Mouse (Mus musculus) lung, embryonic 14.5 days (tissue): Measurements from ENCODE around the gene Pacs2. TPM values are rescaled to one million over a fixed set of nuclear protein-coding genes. Genes with fewer than 3 reads are reported as not detected.
A peak's percentile ranks its signal among the peaks of the same experiment; 100 is the strongest.

ENCODE experiments used
- ATAC-seq: fragments of 200-750 bp; cut with Nextera tagmentation; 2 replicates; pipeline ENCODE4 v1.8.0; 2017; ENCODE audit warnings: mild to moderate bottlenecking, moderate TSS enrichment, moderate library complexity; ENCODE audit not compliant: insufficient read depth
- DNase-seq: peaks from one replicate; pipeline ENCODE4 v3.0.0-alpha.2; 2015
- H3K27ac ChIP-seq: fragments of 300-500 bp; sonication (generic); 2 replicates; pipeline ENCODE4 v1.5.1; 2014; ENCODE audit warnings: low read depth, mild to moderate bottlenecking, moderate library complexity
- H3K27me3 ChIP-seq: fragments of 300-500 bp; sonication (generic); 2 replicates; pipeline ENCODE4 v1.6.1; 2014; ENCODE audit warnings: low read length, control low read depth; ENCODE audit not compliant: insufficient read depth
- H3K36me3 ChIP-seq: fragments of 300-500 bp; sonication (generic); 2 replicates; pipeline ENCODE4 v1.6.1; 2014; ENCODE audit warnings: control low read depth; ENCODE audit not compliant: insufficient read depth
- H3K4me1 ChIP-seq: fragments of 300-500 bp; sonication (generic); 2 replicates; pipeline ENCODE4 v1.6.1; 2014; ENCODE audit warnings: antibody characterized with exemption, control low read depth; ENCODE audit not compliant: insufficient read depth
- H3K4me2 ChIP-seq: fragments of 300-500 bp; sonication (generic); 2 replicates; pipeline ENCODE4 v1.6.1; 2014; ENCODE audit warnings: mild to moderate bottlenecking
- H3K4me3 ChIP-seq: fragments of 300-500 bp; sonication (generic); 2 replicates; pipeline ENCODE4 v1.5.1; 2014; ENCODE audit warnings: low read depth, low read length
- H3K9ac ChIP-seq: fragments of 300-500 bp; sonication (generic); 2 replicates; pipeline ENCODE4 v1.6.1; 2014
- H3K9me3 ChIP-seq: fragments of 300-500 bp; sonication (generic); 2 replicates; pipeline ENCODE4 v1.6.1; 2016; ENCODE audit warnings: low read depth, low read length, control low read depth
- CTCF ChIP-seq: IDR thresholded peaks from 2 replicates; pipeline ENCODE4 v1.5.1; 2016; ENCODE audit warnings: antibody characterized with exemption, low read depth
- WGBS: fragments of 180-500 bp; shearing (Covaris S2); extraction: QIAGEN DNeasy Blood & Tissue Kit; methylation state at CpG from one replicate; pipeline ENCODE4 v1.1.7; 2014; 5-methylcytosine and 5-hydroxymethylcytosine counted together
- polyA plus RNA-seq: library from polyadenylated mRNA; unstranded; fragments of >200 nt; fragmentation: Nextera tagmentation; extraction: Ambion mirVana; gene quantifications from 2 replicates; pipeline ENCODE4 v1.2.1, GENCODE M21; 2014

The Pacs2 gene
- polyA plus RNA-seq, 1 experiment from 2014 or later: 15.6 TPM

- WGBS: 9% methylated on average over 15 of the region's 15 CpGs
Measured at GRCm38 (mm10) chr12:113073420-113074328, 59.4 kb downstream of the Pacs2 start.

GRCm38 (mm10) chr12:113074329-113075062, 60.2 kb downstream of the Pacs2 start, which contains the start of gene Tex22:
Gene Tex22, plus strand, starts transcription at chr12:113074502.
- peaks cover 23% of the 10 kb centered on the region for H3K36me3 ChIP-seq
- H3K4me2 ChIP-seq: peak within 1 kb of the TSS; percentile 95
- H3K27me3 ChIP-seq: no peaks in the 10 kb centered on the region
- H3K9me3 ChIP-seq: no peaks in the 10 kb centered on the region
- DNase-seq (peak; percentile 91), ATAC-seq (peak; percentile 94)
- 7% methylated on average over 32 of the region's 32 CpGs for WGBS
- peak within 1 kb of the TSS; percentile 79 for H3K27ac ChIP-seq
- no peak for TF ChIP-seq CTCF
- H3K4me3 ChIP-seq: peak within 1 kb of the TSS; percentile 45
- peak within 1 kb of the TSS; percentile 57 for H3K9ac ChIP-seq
- H3K4me1 ChIP-seq: peaks cover 11% of the 10 kb centered on the region

More at GRCm38 (mm10) chr12:113073420-113074328, 59.4 kb downstream of the Pacs2 start:
- H3K4me1 ChIP-seq: peaks cover 11% of the 10 kb centered on the region
- TF ChIP-seq CTCF: no peak
- DNase-seq (peak; percentile 19), ATAC-seq (peak; percentile 50)
- peak overlapping the region; percentile 45 for H3K4me3 ChIP-seq
- H3K27ac ChIP-seq: peak overlapping the region; percentile 79
- H3K9me3 ChIP-seq: no peaks in the 10 kb centered on the region
- H3K27me3 ChIP-seq: no peaks in the 10 kb centered on the region
- H3K9ac ChIP-seq: peak overlapping the region; percentile 57
- H3K4me2 ChIP-seq: peak overlapping the region; percentile 95
- peaks cover 29% of the 10 kb centered on the region for H3K36me3 ChIP-seq

- H3K36me3 ChIP-seq: peaks cover 17% of the 10 kb centered on the region
- DNase-seq: peak; percentile 93
- H3K27ac ChIP-seq: peak overlapping the region; percentile 79; the same call in 1 of the 2 replicates
- peak overlapping the region; percentile 95 for H3K4me2 ChIP-seq
- H3K9ac ChIP-seq: no peak overlapping the region
- no peaks in the 10 kb centered on the region for H3K27me3 ChIP-seq
- peak overlapping the region; percentile 45 for H3K4me3 ChIP-seq
- peak; percentile 72 for ATAC-seq
- TF ChIP-seq CTCF: peak; percentile 96
- 7% methylated on average over 10 of the region's 10 CpGs for WGBS
- no peaks in the 10 kb centered on the region for H3K9me3 ChIP-seq
- peaks cover 11% of the 10 kb centered on the region for H3K4me1 ChIP-seq
Measured at GRCm38 (mm10) chr12:113075063-113075454, 60.8 kb downstream of the Pacs2 start.

- 53% methylated on average over 6 of the region's 6 CpGs for whole genome bisulfite sequencing
- no peak overlapping the region for H3K4me3 ChIP-seq
- H3K9ac ChIP-seq: no peak overlapping the region
- no peak for DNase-seq
- no peak for TF ChIP-seq CTCF
- H3K4me2 ChIP-seq: peak overlapping the region; percentile 95
- no peaks in the 10 kb centered on the region for H3K27me3 ChIP-seq
- ATAC-seq: no peak
- H3K27ac ChIP-seq: no peak overlapping the region
- H3K9me3 ChIP-seq: no peaks in the 10 kb centered on the region
- H3K36me3 ChIP-seq: peaks cover 13% of the 10 kb centered on the region
- peaks cover 11% of the 10 kb centered on the region for H3K4me1 ChIP-seq
Measured at GRCm38 (mm10) chr12:113075486-113075885, 61.2 kb downstream of the Pacs2 start.

- Histone ChIP-seq H3K27ac (no peak overlapping the region), H3K4me1 (no peaks in the 10 kb centered on the region), H3K36me3 (no peaks in the 10 kb centered on the region), H3K4me2 (no peak overlapping the region), H3K9ac (no peak overlapping the region), H3K4me3 (no peak overlapping the region), H3K27me3 (no peaks in the 10 kb centered on the region), H3K9me3 (no peaks in the 10 kb centered on the region)
- WGBS: 75% methylated on average over 2 of the region's 3 CpGs
- DNase-seq (no peak), ATAC-seq (no peak)
- no peak for TF ChIP-seq CTCF
Measured at GRCm38 (mm10) chr12:113087276-113087675, 73.0 kb downstream of the Pacs2 start.

- Histone ChIP-seq H3K9me3 (no peaks in the 10 kb centered on the region), H3K4me3 (no peak overlapping the region), H3K4me1 (no peaks in the 10 kb centered on the region), H3K27ac (no peak overlapping the region), H3K9ac (no peak overlapping the region), H3K4me2 (no peak overlapping the region), H3K27me3 (no peaks in the 10 kb centered on the region), H3K36me3 (no peaks in the 10 kb centered on the region)
- ATAC-seq: no peak
- 23% methylated on average over 4 of the region's 4 CpGs for WGBS
- TF ChIP-seq CTCF: no peak
- DNase-seq: no peak
Measured at GRCm38 (mm10) chr12:113088026-113088425, 73.7 kb downstream of the Pacs2 start.

GRCm38 (mm10) chr12:113089107-113089506, 74.8 kb downstream of the Pacs2 start:
- H3K4me1 ChIP-seq: no peaks in the 10 kb centered on the region
- ATAC-seq (no peak), DNase-seq (no peak)
- H3K9me3 ChIP-seq: no peaks in the 10 kb centered on the region
- no peak overlapping the region for H3K9ac ChIP-seq
- no peaks in the 10 kb centered on the region for H3K36me3 ChIP-seq
- 90% methylated on average over 6 of the region's 6 CpGs for WGBS
- no peak overlapping the region for H3K4me3 ChIP-seq
- no peak for TF ChIP-seq CTCF
- H3K27ac ChIP-seq: no peak overlapping the region
- no peaks in the 10 kb centered on the region for H3K27me3 ChIP-seq
- H3K4me2 ChIP-seq: no peak overlapping the region
